Mouse (Mus musculus): ENCODE results near the gene Ttc7b.

GRCm38 (mm10) chr12:100501261-100501660, 19.4 kb downstream of the Ttc7b start:
- TF ChIP-seq CTCF (IDR thresholded peaks at IDR 0.05; ENCODE audit: low read depth, low read length): no peak
- no peak for TF ChIP-seq GATA1 (IDR thresholded peaks at IDR 0.05; ENCODE audit: borderline replicate concordance, low read length)
- no peak for TF ChIP-seq TAL1 (conservative IDR thresholded peaks at IDR 0.05; ENCODE audit: low read depth, low read length)
- no peak for TF ChIP-seq POLR2AphosphoS5 (IDR thresholded peaks at IDR 0.05; ENCODE audit: insufficient replicate concordance, low read depth, low read length)
